Mouse (Mus musculus): ENCODE data around the gene Lbp.
A peak's percentile ranks its signal among the peaks of the same experiment; 100 is the strongest.

Lbp gene

GRCm38 (mm10) chr2:158305948-158306695 is at the start of gene Lbp:
Lbp (plus strand) TSS chr2:158306493.
- peak; percentile 44 for DNase-seq (ENCODE audit: low spot score)

- DNase-seq (ENCODE audit: low spot score), result peak; percentile 55
These were observed 49.4 kb upstream of the Lbp start for GRCm38 (mm10) chr2:158256894-158257293.

GRCm38 (mm10) chr2:158258005-158258418 is 48.3 kb upstream of the Lbp start, which contains the start of gene Bpi:
Bpi (plus strand) TSS chr2:158258094.
- DNase-seq (ENCODE audit: low spot score), result no peak

GRCm38 (mm10) chr2:158258781-158259180 is 47.5 kb upstream of the Lbp start:
- peak; percentile 86 for DNase-seq (ENCODE audit: low spot score)

- DNase-seq (ENCODE audit: low spot score), result no peak
These were observed 46.8 kb upstream of the Lbp start for GRCm38 (mm10) chr2:158259498-158259897.

DNA sequence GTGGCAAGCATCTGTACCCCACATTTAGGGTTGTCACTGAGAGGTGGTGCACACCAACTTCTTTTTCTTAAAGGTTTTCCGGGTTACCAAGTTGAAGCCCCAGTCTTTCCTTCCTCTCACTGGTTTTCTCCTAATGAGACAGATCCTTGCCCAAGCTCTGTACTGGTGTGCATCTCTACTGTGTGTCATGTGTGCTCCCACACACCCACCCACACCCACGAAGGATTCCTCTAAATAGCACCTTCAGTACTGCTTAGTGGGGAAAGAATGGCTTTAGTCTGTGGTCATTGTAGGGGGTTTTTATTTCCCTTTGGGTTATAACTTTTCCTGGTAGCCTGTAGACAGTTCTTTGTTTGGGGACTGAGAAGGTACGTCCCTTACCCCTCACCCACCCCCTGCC is 41.4 kb upstream of the Lbp start:
- no peak for DNase-seq (ENCODE audit: low spot score)

GRCm38 (mm10) chr2:158270017-158270416 is 36.3 kb upstream of the Lbp start:
- DNase-seq (ENCODE audit: low spot score), result no peak

GRCm38 (mm10) chr2:158273646-158274045 is 32.6 kb upstream of the Lbp start:
- no peak for DNase-seq (ENCODE audit: low spot score)

DNA sequence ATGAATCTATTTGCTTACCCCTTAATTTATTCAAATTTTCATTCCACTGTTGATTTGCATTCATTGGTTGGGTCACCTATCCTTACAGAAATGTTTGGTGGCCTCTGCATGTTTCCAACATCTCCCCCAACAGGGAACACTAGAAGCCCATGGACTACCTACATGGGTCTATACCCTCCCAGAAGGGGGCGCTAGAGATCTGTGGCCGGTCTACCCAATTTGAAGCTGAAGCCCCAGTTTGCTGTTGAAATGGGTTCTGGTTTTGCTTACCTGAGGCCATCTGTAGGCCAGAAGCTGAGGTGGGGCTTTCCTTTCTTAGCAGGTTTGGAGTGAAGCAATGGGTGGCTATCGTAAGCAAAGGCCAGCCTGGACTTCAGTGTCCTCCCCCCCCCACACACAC is 30.9 kb upstream of the Lbp start:
- DNase-seq (ENCODE audit: low spot score), result no peak

GRCm38 (mm10) chr2:158275811-158276210 is 30.5 kb upstream of the Lbp start:
- DNase-seq (ENCODE audit: low spot score), result no peak

GRCm38 (mm10) chr2:158276451-158276850 is 29.8 kb upstream of the Lbp start:
- DNase-seq (ENCODE audit: low spot score), result no peak

- no peak for DNase-seq (ENCODE audit: low spot score)
These were observed 29.4 kb upstream of the Lbp start for GRCm38 (mm10) chr2:158276878-158277277.

GRCm38 (mm10) chr2:158279656-158280055 is 26.6 kb upstream of the Lbp start:
- DNase-seq (ENCODE audit: low spot score), result no peak

DNA sequence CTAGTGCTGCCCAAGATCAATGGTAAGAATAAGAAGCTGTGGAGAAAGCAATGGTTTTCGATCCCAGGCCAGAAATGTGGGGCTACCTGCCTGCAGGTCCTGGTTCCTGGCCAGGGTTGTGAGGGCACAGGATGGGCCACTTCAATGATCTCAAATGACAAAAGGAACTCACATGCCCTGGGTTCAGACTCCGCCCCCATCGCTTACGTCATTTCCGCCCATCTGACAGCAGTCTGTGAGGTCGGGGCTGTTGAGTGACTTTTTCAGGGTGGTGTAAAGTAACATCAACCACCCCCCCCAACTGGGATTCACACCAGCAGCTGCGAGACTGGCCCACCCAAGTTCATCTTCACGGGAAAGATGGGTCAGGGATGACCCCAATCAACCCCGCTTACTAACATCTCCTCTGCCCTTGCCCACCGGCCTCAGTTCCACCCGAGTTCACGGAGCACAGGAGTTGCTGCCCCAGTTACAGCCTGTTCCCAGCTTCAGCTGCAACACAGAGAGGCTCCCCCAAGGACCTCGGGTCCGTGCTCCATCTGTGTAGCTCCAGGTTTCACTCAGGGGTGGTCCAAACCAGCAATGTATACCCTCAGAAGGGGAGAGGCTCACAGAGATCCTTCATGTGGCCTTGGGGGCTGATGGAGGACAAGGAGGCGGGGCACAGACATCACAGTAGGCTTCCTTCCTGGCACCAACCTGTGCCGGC is 24.6 kb upstream of the Lbp start:
- DNase-seq (ENCODE audit: low spot score), result no peak

- no peak for DNase-seq (ENCODE audit: low spot score)
These were observed 23.2 kb upstream of the Lbp start for GRCm38 (mm10) chr2:158283136-158283535.

GRCm38 (mm10) chr2:158283771-158284170 is 22.5 kb upstream of the Lbp start:
- no peak for DNase-seq (ENCODE audit: low spot score)

- peak; percentile 85 for DNase-seq (ENCODE audit: low spot score)
These were observed 21.7 kb upstream of the Lbp start for GRCm38 (mm10) chr2:158284571-158284970.

DNA sequence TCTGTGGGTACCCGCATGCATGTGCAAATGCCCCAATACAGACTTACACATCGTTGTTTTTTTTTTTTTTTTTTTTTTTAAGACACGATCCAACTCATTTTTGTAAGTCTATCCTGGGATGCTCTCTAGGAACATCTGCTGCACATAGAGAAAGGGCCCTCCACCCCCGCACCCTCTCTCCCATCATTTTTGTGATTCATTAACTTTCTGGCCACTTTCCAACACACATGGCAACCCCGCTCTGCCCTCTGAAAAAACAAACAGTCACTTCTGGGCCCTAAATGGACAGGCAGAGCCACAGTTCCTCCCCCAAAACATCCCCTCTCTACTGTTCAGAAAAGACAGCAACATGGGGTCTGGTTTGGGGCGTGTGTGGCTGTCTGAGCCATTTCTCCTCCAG is 20.6 kb upstream of the Lbp start:
- DNase-seq (ENCODE audit: low spot score), result no peak

- no peak for DNase-seq (ENCODE audit: low spot score)
These were observed 10.6 kb upstream of the Lbp start for GRCm38 (mm10) chr2:158295700-158296099.

- no peak for DNase-seq (ENCODE audit: low spot score)
These were observed 7.1 kb upstream of the Lbp start for GRCm38 (mm10) chr2:158299203-158299602.

DNA sequence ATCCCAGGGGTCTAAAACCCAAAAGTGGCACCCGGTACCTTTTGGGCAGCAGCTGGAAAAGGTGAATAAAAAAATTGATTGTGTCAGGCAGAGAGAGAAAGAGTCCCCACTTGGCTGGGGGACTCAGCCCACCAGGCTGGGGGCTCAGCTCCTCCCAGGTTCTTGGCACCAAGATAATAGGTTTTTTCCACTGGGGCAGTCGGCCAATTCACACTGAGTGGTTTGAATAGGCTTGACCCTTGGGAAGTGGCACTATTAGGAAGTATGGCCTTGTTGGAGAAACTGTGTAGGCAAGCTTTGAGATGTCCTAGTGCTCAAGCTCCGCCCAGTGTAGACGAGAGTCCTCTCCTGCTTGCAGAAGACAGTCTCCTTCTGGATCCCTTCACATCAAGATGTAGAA is 6.6 kb upstream of the Lbp start:
- no peak for DNase-seq (ENCODE audit: low spot score)

- no peak for DNase-seq (ENCODE audit: low spot score)
These were observed 3.5 kb upstream of the Lbp start for GRCm38 (mm10) chr2:158302807-158303206.

GRCm38 (mm10) chr2:158306696-158307049 is 380 bp downstream of the Lbp start:
- DNase-seq (ENCODE audit: low spot score), result no peak

GRCm38 (mm10) chr2:158308276-158308675 is 2.0 kb downstream of the Lbp start:
- no peak for DNase-seq (ENCODE audit: low spot score)

Data from embryo, embryonic 10 days (tissue).